Mouse (Mus musculus) gastrocnemius, adult 2 months (tissue): ENCODE data around the gene Eif3d. TPM values are rescaled to one million over a fixed set of nuclear protein-coding genes. Genes with fewer than 3 reads are reported as not detected.

ENCODE experiments used
- DNase-seq: peaks from one replicate; pipeline ENCODE4 v3.0.0; 2022
- H3K27ac ChIP-seq: fragments of 200-600 bp; 2 replicates; pipeline ENCODE4 v1.8.1; 2022; ENCODE audit warnings: mild to moderate bottlenecking
- H3K4me3 ChIP-seq: fragments of 200-600 bp; 2 replicates; pipeline ENCODE4 v1.8.1; 2022; ENCODE audit warnings: mild to moderate bottlenecking, moderate library complexity
- CTCF ChIP-seq: fragments of 200-600 bp; IDR thresholded peaks from 2 replicates; pipeline ENCODE4 v1.8.1; 2022; ENCODE audit warnings: antibody characterized with exemption, mild to moderate bottlenecking, moderate library complexity
- intact Hi-C: fragments of 180-260 bp; cut with DNase I; formaldehyde crosslinking; loops from one replicate; pipeline ENCODE4 v1.15.1; 2025
- total RNA-seq, 2 experiments: library from RNA; stranded (reverse); gene quantifications; 2 replicates each; pipeline ENCODE4 v1.2.3; 2021

Eif3d gene
- total RNA-seq, 2 experiments from 2014 or later = 57.7 to 63.5 TPM

DNA sequence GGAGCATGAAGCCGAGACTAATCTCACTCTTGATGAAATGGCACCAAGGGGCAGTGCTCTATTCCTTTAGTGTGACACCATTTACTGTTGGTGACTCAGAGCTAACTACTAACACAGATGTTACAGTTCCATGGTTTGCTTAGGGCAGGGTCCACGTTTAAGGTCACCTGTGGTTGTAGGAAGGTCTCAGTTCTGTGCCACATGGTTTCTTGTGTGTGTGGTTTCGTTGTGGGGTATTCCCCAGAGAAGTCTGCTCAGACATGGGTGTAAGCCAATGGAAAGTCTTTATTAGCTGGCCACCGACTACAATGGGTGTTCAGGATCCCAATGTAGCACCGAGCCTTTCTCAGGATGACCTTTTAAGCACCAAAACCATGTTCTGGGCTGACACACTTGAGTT lies 32.1 kb downstream of the Eif3d start:
- TF ChIP-seq CTCF = no peak
- Histone ChIP-seq H3K27ac (no peak overlapping the region), H3K4me3 (no peak overlapping the region)
- no peak for DNase-seq
- intact Hi-C loops = no loop called here

DNA sequence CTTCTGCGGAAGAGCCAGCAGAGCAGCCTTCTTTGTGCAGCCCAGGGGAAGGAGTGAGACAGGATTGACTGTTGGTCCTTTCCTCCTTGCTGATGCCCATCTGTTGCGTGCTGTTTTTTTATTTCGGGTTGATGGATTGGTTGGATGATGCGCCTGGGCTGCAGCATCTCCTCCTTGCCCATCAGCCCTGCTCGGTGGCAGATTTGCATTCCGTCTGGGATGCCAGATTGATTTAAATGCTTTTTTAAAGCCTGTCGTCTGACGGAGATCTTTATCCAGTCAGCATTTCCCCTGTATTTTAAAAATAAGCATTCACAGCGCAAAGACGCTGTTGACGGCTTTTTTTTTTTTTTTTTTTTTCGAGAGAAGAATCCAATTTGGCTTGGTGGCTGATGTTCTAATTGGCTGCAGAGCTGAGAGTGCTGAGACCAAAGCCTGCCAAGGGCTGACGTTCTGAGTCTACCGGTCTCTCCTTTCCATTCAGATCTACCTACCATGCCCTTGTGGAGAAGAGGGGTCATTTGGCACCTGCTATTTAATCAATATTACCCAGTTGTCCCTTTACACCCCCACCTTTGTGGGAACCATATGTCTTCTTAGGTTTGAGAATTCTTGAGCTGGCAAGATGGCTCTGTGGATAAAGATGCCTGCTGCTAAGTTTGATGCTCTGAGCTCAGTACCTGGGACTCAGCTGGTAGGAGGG lies 34.8 kb downstream of the Eif3d start:
- Histone ChIP-seq H3K4me3 (no peak overlapping the region), H3K27ac (no peak overlapping the region)
- DNase-seq = no peak
- no peak for TF ChIP-seq CTCF
- intact Hi-C loops = no loop called here

DNA sequence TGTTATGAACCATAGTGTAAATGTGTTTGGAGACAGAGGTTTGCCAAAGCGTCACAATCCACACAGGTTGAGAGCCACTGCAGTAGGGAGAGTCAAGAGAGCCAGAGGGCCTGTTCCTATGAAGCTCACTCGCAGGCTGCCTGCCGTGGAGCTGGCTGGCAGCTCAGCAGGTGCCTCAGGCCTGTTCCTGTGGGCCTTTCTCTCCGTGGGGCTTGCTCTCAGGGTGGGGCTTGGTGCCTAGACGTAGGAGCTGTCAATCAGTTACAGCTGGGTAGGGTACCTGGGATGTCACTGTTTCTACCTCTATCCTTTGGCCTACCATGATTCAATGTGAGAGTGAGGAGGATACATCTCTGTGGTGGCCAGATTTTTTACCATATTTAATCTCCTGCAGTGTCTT lies 35.6 kb downstream of the Eif3d start:
- DNase-seq = no peak
- peak overlapping the region; percentile 86 for H3K27ac ChIP-seq
- no peak for TF ChIP-seq CTCF
- H3K4me3 ChIP-seq = no peak overlapping the region
- intact Hi-C loops = loop anchor here (5.0 kb wide), 1 partner anchor 37 kb away; the partner anchor contains the start of gene Eif3d

DNA sequence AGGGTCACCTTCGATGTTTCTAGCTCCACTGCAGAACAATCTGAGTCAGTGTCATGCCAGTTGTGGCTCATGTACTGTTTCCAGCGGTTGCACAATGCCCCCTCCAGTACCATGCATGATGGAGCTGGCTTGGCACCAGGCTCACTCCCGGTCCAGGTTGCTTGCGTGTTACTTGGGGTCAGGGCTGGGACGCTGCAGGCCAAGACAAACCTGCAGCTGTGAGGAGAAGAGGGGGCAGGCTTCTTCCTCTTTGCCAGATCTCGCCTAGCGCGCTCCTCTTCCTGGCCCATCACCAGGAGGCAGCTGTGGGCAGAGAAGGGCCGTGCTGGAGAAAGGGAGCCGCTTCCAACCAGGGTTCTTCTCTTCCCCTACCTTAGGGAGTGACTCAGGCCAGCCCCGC lies 36.3 kb downstream of the Eif3d start:
- intact Hi-C loops = loop anchor here (5.0 kb wide), 1 partner anchor 38 kb away; the partner anchor contains the start of gene Eif3d
- peak overlapping the region; percentile 86 for H3K27ac ChIP-seq
- DNase-seq = peak; percentile 73
- H3K4me3 ChIP-seq = peak overlapping the region; percentile 47
- TF ChIP-seq CTCF = no peak

DNA sequence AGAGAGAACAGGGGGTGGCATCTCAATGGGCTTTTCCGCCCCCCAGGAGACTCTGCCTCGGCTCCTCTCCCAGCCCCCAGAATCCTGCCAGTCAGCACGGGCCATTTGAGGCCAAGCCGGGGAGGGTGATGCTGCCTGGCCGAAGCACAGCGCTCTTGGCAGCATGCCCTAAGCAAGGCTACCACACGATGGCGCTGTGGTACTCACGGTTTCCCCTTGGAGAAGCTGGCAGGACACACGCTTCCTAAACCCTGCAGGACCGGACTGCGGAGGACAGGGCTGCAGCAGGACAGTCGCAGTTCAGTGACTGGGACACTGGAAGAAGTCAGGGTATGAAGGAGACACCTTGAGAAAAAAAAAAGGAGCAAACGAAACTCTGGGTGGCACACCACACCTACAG lies 36.8 kb downstream of the Eif3d start:
- peak; percentile 98 for DNase-seq
- peak; percentile 98; the same call in 1 of the 2 replicates for TF ChIP-seq CTCF
- H3K27ac ChIP-seq = peak overlapping the region; percentile 86
- intact Hi-C loops = loop anchor here (1.0 to 5.0 kb wide), 2 partner anchors 23 to 39 kb away; partner anchors contain the start of genes Eif3d and Foxred2
- H3K4me3 ChIP-seq = peak overlapping the region; percentile 47

DNA sequence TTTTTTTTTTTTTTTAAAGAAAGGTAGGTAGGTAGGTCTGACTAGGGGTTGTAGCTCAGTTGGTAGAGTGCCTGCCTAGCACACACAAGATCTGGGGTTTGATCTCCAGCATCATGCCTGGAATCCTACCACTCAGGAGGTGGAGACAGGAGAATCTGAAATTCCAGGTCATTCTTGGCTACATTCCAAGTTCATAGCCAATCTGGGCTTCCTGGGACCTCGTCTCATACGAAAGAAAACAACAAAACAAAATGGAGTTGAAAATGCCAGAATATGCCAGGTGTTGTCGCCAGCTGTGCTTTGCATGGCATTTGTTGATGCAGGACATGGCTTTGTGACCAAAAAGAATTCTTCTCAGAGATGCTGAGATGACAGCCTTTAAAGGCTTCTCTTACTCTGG lies 37.4 kb downstream of the Eif3d start:
- TF ChIP-seq CTCF = no peak
- DNase-seq = no peak
- intact Hi-C loops = loop anchor here (1.0 to 5.0 kb wide), 2 partner anchors 23 to 39 kb away; partner anchors contain the start of genes Eif3d and Foxred2
- peak overlapping the region; percentile 43 for H3K4me3 ChIP-seq
- H3K27ac ChIP-seq = peak overlapping the region; percentile 86

DNA sequence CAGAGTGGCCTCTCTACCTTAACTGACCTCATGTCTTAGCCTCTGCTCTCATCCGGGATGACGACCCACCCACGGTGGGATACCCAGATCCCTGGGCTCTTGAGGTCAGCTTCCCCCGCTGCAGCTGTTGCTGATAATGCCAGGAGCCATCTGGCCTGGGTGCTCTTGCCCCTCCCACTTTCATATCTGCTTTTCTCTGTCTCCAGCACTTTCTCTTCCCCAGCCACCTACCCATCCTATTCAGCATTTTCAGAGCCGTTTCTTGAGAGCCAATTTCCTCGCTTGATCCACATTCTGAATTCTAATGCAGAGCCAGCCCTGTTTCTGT lies 39.0 kb downstream of the Eif3d start:
- H3K4me3 ChIP-seq = no peak overlapping the region
- peak overlapping the region; percentile 31 for H3K27ac ChIP-seq
- peak; percentile 46 for DNase-seq
- no peak for TF ChIP-seq CTCF
- intact Hi-C loops = loop anchor here (5.0 kb wide), 1 partner anchor 41 kb away; the partner anchor contains the start of gene Eif3d

DNA sequence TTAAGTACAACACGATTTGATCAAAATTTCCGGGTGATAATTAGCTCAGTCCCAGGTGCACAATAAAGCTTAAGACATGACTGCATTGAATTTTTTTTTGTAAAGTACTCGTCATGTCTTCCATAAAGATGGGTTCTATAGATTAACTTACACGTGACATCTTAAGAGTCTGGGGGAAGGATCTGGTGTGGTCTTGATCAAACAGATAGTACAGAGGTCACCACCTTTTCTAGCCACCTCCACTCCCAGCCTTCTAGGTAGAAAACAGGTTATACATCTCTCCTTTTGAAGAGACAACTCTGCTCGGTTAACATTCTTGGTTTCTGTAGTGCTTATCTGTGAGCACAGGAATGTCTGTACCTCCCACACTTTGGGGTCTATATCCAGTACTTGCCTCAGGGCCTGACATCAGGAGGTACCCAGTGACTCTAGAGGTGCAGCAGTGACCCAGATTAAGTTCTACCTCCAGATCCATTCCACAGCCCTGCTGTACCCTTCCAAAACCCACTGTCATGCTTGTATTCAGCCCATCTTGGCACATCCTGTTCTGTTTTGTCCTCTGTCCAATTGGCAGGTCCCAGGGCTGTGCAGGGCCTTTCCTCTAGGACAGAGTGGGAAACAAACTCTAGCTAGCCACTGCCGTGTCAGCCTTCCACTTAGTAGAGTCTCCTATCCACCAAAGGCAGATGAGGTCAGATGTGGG lies 39.5 kb downstream of the Eif3d start:
- intact Hi-C loops = loop anchor here (5.0 kb wide), 1 partner anchor 41 kb away; the partner anchor contains the start of gene Eif3d
- Histone ChIP-seq H3K27ac (peak overlapping the region; percentile 31), H3K4me3 (no peak overlapping the region)
- no peak for TF ChIP-seq CTCF
- DNase-seq = no peak

DNA sequence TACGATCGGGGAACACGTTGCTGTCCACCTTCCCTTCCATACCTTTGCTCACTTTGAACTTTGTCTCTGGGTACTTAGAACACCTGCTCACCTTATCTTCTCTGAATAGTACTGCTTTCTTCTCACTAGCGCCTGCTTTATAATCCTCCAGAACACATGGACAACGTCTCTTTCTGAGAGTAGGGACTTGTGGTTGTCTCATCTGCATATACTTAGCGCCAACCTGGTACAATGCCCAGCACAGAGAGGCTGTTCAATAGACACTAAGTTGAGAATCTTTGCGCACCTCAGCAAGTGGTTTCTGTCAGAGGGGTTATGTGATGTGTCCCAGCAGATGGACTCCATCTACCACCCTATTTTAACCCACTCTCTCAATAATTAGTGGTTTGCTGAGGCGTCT lies 40.8 kb downstream of the Eif3d start:
- H3K27ac ChIP-seq = peak overlapping the region; percentile 100
- H3K4me3 ChIP-seq = peak overlapping the region; percentile 83
- DNase-seq = no peak
- intact Hi-C loops = loop anchor here (5.0 kb wide), 1 partner anchor 42 kb away; the partner anchor contains the start of gene Eif3d
- no peak for TF ChIP-seq CTCF

DNA sequence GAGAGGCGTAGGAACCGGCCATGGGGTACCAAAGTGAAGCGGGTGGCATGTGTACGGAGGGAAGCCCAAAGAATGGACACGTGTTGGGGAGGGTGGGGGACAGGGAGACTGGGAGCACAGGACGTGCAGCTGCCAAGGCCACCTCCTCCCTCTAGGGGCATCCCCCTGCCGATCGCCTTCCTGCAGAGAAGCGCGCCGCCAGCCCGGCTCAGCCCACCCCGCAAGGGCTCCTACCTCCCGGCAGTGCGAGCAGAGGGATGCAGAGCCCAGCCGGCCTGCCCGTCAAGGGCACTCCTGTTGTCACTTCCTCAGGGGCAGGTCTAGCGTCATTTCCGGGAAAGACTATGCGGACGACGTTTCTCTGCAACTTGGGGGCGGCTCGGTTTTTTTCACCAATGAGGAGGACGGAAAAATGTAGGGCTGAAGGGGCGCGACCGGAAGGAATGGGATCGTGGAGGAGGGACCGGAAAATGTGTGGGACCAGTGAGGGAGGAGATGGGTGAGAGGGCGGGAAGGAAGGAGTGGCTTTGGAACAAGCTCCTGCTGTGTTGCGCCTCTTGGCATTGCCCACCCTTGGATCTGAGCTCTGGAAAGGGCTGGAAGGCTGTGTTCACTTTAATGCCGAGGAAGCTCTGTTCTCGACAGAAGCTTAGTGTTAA lies 41.8 kb downstream of the Eif3d start, which contains the start of gene Txn2:
Gene Txn2 (minus strand): TSS at position 334 of the 659 bp plus-strand sequence.
- intact Hi-C loops = no loop called here

DNA sequence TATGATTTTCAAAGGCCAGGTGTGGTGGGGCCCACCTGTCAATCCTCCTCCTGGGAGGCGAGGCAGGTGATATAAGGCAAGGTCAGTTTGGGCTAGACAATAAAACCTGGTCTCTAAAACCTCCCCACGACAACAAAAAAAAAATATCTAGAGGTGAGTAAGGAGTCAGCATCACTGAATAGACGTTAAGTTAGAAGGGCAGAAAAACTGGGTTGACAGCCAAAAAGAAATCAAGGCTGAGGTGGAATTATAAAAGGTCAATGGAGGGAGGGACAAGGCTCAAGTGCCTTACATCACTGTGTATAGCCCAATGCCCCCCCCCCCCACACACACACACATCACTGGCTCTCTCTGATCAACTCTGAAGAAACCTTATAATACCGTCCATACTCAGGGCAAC lies 42.5 kb downstream of the Eif3d start:
- intact Hi-C loops = no loop called here
- H3K27ac ChIP-seq = peak overlapping the region; percentile 100
- no peak for DNase-seq
- peak overlapping the region; percentile 83 for H3K4me3 ChIP-seq
- no peak for TF ChIP-seq CTCF

More for the DNA sequence above, 41.8 kb downstream of the Eif3d start, which contains the start of gene Txn2:
- peak within 1 kb of the TSS; percentile 100 for H3K27ac ChIP-seq
- DNase-seq = peak; percentile 97
- peak within 1 kb of the TSS; percentile 83 for H3K4me3 ChIP-seq
- 0 out of 2 replicates have a peak, but pooled peaks have one; percentile 5 for TF ChIP-seq CTCF

DNA sequence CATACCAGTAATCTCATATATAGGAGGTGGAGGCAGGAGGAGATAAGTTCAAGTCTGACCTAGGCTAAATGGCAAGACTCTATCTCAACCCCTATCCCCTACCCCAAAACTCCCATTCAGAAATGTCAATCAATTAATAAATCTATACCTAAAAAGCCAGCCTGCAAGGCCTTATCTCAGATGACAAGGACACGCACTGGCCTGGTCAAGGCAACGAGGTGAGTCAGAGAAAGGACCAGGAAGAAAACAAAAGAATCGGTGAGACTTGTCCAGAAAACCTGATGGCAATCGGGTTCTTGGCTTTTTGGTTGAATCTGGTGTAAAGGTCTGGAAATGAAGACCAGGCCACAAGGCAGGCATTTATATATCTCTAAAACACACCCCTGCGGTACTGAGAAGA lies 43.7 kb downstream of the Eif3d start:
- DNase-seq = no peak
- TF ChIP-seq CTCF = no peak
- H3K27ac ChIP-seq = no peak overlapping the region
- intact Hi-C loops = no loop called here
- H3K4me3 ChIP-seq = no peak overlapping the region
